Mouse (Mus musculus) telencephalon, adult 2 months (tissue): ENCODE data around the gene Tube1.

Experiments
- DNase-seq: peaks from one replicate; pipeline ENCODE4 v3.0.0-alpha.2; 2011; ENCODE audit warnings: low read depth, low spot score

Tube1 gene

GRCm38 (mm10) chr10:39133462-39134310 is at the start of gene Tube1, which contains the start of gene Fam229b:
Gene Tube1, plus strand, starts transcription at chr10:39133976.
Gene Fam229b, minus strand, starts transcription at chr10:39133914.
- DNase-seq = peak; percentile 98

GRCm38 (mm10) chr10:39096981-39097380 is 36.8 kb upstream of the Tube1 start:
- no peak for DNase-seq

- DNase-seq = no peak
Observed at GRCm38 (mm10) chr10:39098746-39099145, 35.0 kb upstream of the Tube1 start.

GRCm38 (mm10) chr10:39104803-39105449 is 28.9 kb upstream of the Tube1 start:
- DNase-seq = no peak

GRCm38 (mm10) chr10:39106413-39106812 is 27.4 kb upstream of the Tube1 start:
- DNase-seq = no peak

- DNase-seq = no peak
Observed at GRCm38 (mm10) chr10:39106935-39107334, 26.8 kb upstream of the Tube1 start.

GRCm38 (mm10) chr10:39108837-39109488 is 24.8 kb upstream of the Tube1 start:
- no peak for DNase-seq

GRCm38 (mm10) chr10:39109489-39109874 is 24.3 kb upstream of the Tube1 start:
- no peak for DNase-seq

GRCm38 (mm10) chr10:39121412-39121811 is 12.4 kb upstream of the Tube1 start:
- DNase-seq = no peak

- DNase-seq = no peak
Observed at GRCm38 (mm10) chr10:39137766-39138165, 4.0 kb downstream of the Tube1 start.

- DNase-seq = no peak
Observed at GRCm38 (mm10) chr10:39138761-39139160, 5.0 kb downstream of the Tube1 start.

- no peak for DNase-seq
Observed at GRCm38 (mm10) chr10:39140843-39141242, 7.1 kb downstream of the Tube1 start.

GRCm38 (mm10) chr10:39141401-39141800 is 7.6 kb downstream of the Tube1 start:
- no peak for DNase-seq

- no peak for DNase-seq
Observed at GRCm38 (mm10) chr10:39142216-39142615, 8.4 kb downstream of the Tube1 start.

- no peak for DNase-seq
Observed at GRCm38 (mm10) chr10:39156719-39157118, 22.9 kb downstream of the Tube1 start.

GRCm38 (mm10) chr10:39157321-39157720 is 23.5 kb downstream of the Tube1 start:
- no peak for DNase-seq

- DNase-seq = no peak
Observed at GRCm38 (mm10) chr10:39158306-39158705, 24.5 kb downstream of the Tube1 start.

GRCm38 (mm10) chr10:39161406-39161805 is 27.6 kb downstream of the Tube1 start:
- DNase-seq = no peak

- no peak for DNase-seq
Observed at GRCm38 (mm10) chr10:39162666-39163484, 29.1 kb downstream of the Tube1 start.

GRCm38 (mm10) chr10:39163694-39164093 is 29.9 kb downstream of the Tube1 start, which contains the start of gene Ccn6:
Gene Ccn6, minus strand, starts transcription at chr10:39163794.
- DNase-seq = no peak

- DNase-seq = peak; percentile 74
Observed at GRCm38 (mm10) chr10:39165632-39166115, 31.9 kb downstream of the Tube1 start.
